In genomic region chr11:96969280-96969722, GRCm38 (mm10) we compare ENCODE assay signal across 8 mouse cellular contexts. TPM values are rescaled to one million over a fixed set of nuclear protein-coding genes. Genes with fewer than 3 reads are reported as not detected.
DNase-seq lines count a peak whose midpoint lies in the region; ATAC-seq and TF ChIP-seq lines count a peak whose summit lies in the region.

No protein-coding gene starts in this region.

- no peaks in the 10 kb centered on the region for H3K27me3 ChIP-seq in hindbrain, embryonic 13.5 days
- no peaks in the 10 kb centered on the region for H3K27me3 ChIP-seq in hindbrain, embryonic 10.5 days (ENCODE audit: insufficient read depth, poor library complexity, severe bottlenecking)
- no peaks in the 10 kb centered on the region for H3K27me3 ChIP-seq in heart, embryonic 13.5 days (replicated peaks)
- no peaks in the 10 kb centered on the region for H3K27me3 ChIP-seq in liver, embryonic 16.5 days (ENCODE audit: control insufficient read depth, insufficient read depth, low read depth, low read length)

- H3K4me1 ChIP-seq in hindbrain, embryonic 13.5 days (replicated peaks): peaks cover 46% of the 10 kb centered on the region
- peaks cover 27% of the 10 kb centered on the region for H3K4me1 ChIP-seq in hindbrain, embryonic 10.5 days (replicated peaks)
- peaks cover 70% of the 10 kb centered on the region for H3K4me1 ChIP-seq in bone marrow macrophage, adult 2 months (ENCODE audit: control insufficient read depth, insufficient read depth, low read length)
- peaks cover 74% of the 10 kb centered on the region for H3K4me1 ChIP-seq in heart, embryonic 13.5 days
- peaks cover 55% of the 10 kb centered on the region for H3K4me1 ChIP-seq in liver, embryonic 16.5 days (ENCODE audit: control insufficient read depth, low read depth, low read length)

- no peak overlapping the region for H3K4me2 ChIP-seq in hindbrain, embryonic 13.5 days
- H3K4me2 ChIP-seq in heart, embryonic 13.5 days: peak overlapping the region; percentile 59
- H3K4me2 ChIP-seq in liver, embryonic 16.5 days (ENCODE audit: low read depth, low read length): peak overlapping the region; percentile 38

- no peaks in the 10 kb centered on the region; the same call in 1 of the 2 replicates for H3K36me3 ChIP-seq in hindbrain, embryonic 13.5 days
- peaks cover 26% of the 10 kb centered on the region for H3K36me3 ChIP-seq in hindbrain, embryonic 10.5 days
- 0 out of 2 replicates have a peak, but pooled peaks cover 5% of the 10 kb centered on the region for H3K36me3 ChIP-seq in heart, embryonic 13.5 days
- H3K36me3 ChIP-seq in liver, embryonic 16.5 days (ENCODE audit: control insufficient read depth, insufficient read depth): peaks cover 1% of the 10 kb centered on the region; the same call in 1 of the 2 replicates

- peak overlapping the region; percentile 46 for H3K27ac ChIP-seq in hindbrain, embryonic 13.5 days
- H3K27ac ChIP-seq in hindbrain, embryonic 10.5 days: no peak overlapping the region
- H3K27ac ChIP-seq in bone marrow macrophage, adult 2 months (ENCODE audit: insufficient read depth, low read depth, low read length): peak overlapping the region; percentile 26
- peak overlapping the region; percentile 99 for H3K27ac ChIP-seq in heart, embryonic 13.5 days (replicated peaks)
- peak overlapping the region; percentile 87 for H3K27ac ChIP-seq in liver, embryonic 16.5 days (ENCODE audit: low read length)

- no peak for TF ChIP-seq CTCF in bone marrow macrophage, adult 2 months (IDR thresholded peaks at IDR 0.05; ENCODE audit: low read depth, low read length)

- H3K9me3 ChIP-seq in hindbrain, embryonic 13.5 days: no peaks in the 10 kb centered on the region
- H3K9me3 ChIP-seq in hindbrain, embryonic 10.5 days: no peaks in the 10 kb centered on the region
- H3K9me3 ChIP-seq in heart, embryonic 13.5 days: no peaks in the 10 kb centered on the region
- H3K9me3 ChIP-seq in liver, embryonic 16.5 days (replicated peaks; ENCODE audit: control insufficient read depth, low read length): no peaks in the 10 kb centered on the region

- ATAC-seq in hindbrain, embryonic 13.5 days (ENCODE audit: low FRiP score): no peak
- ATAC-seq in heart, embryonic 13.5 days (ENCODE audit: extremely low read depth, insufficient number of reproducible peaks, low FRiP score, low TSS enrichment): 0 out of 2 replicates have a peak, but pooled peaks have one; percentile 41
- ATAC-seq in liver, embryonic 16.5 days (ENCODE audit: low read depth): peak; percentile 58

- no peak for TF ChIP-seq POLR2A in bone marrow macrophage, adult 2 months (IDR thresholded peaks at IDR 0.05; ENCODE audit: borderline replicate concordance, low read depth, low read length)

- H3K4me3 ChIP-seq in hindbrain, embryonic 13.5 days: no peak overlapping the region
- no peak overlapping the region for H3K4me3 ChIP-seq in hindbrain, embryonic 10.5 days
- H3K4me3 ChIP-seq in bone marrow macrophage, adult 2 months (ENCODE audit: insufficient read depth, low read length): no peak overlapping the region
- H3K4me3 ChIP-seq in heart, embryonic 13.5 days: peak overlapping the region; percentile 21
- peak overlapping the region; percentile 11; the same call in 1 of the 2 replicates for H3K4me3 ChIP-seq in liver, embryonic 16.5 days (ENCODE audit: low read depth, low read length)

- H3K9ac ChIP-seq in hindbrain, embryonic 13.5 days: no peak overlapping the region
- H3K9ac ChIP-seq in heart, embryonic 13.5 days: peak overlapping the region; percentile 55
- H3K9ac ChIP-seq in liver, embryonic 16.5 days (ENCODE audit: low read depth, low read length): peak overlapping the region; percentile 39

- no peak for DNase-seq in hindbrain, embryonic 10.5 days (ENCODE audit: low spot score)
- DNase-seq in adrenal gland, adult 18-20 months (ENCODE audit: low spot score in 2 of 2): no peak
- DNase-seq in adrenal gland, adult 8-10 months: no peak
- DNase-seq in right cerebral cortex, adult 18-20 months: no peak

- WGBS in hindbrain, embryonic 13.5 days: 81% methylated on average over 5 of the region's 5 CpGs
- 80% methylated on average over 5 of the region's 5 CpGs for WGBS in hindbrain, embryonic 10.5 days
- 26% methylated on average over 5 of the region's 5 CpGs for WGBS in heart, embryonic 13.5 days
- 45% methylated on average over 5 of the region's 5 CpGs for WGBS in liver, embryonic 16.5 days (ENCODE audit: insufficient replicate concordance)

RNA-seq across cellular contexts. Expression of gene Sp2, which starts 13.5 kb away (rescaled TPM):
- polyA plus RNA-seq in hindbrain, embryonic 13.5 days (2015; fragmentation: Nextera tagmentation; extraction: Ambion mirVana): 15.9 and 17.2 TPM in 2 replicates
- 29.5 and 31.4 TPM in 2 replicates for polyA plus RNA-seq in hindbrain, embryonic 10.5 days (2016; fragmentation: Nextera tagmentation; extraction: Ambion mirVana)
- polyA plus RNA-seq in bone marrow macrophage, adult 2 months (2012; ENCODE audit: insufficient read depth, insufficient read length, missing spikeins): 18.1 and 22.3 TPM in 2 replicates
- polyA plus RNA-seq in heart, embryonic 13.5 days (2015; fragmentation: Nextera tagmentation; extraction: Ambion mirVana): 15.8 and 17.8 TPM in 2 replicates
- polyA plus RNA-seq in liver, embryonic 16.5 days (2015; fragmentation: Nextera tagmentation; extraction: Ambion mirVana): 15.8 and 18.6 TPM in 2 replicates
- total RNA-seq in adrenal gland, adult 18-20 months (2021): 10 to 100 TPM; 13.4 to 15.1 TPM
- total RNA-seq in adrenal gland, adult 8-10 months (2022): 10 to 100 TPM; 13.8 to 21.0 (median 16.4) TPM

RNA-seq across cellular contexts. Expression of gene Pnpo, which starts 25.5 kb away (rescaled TPM):
- polyA plus RNA-seq in hindbrain, embryonic 13.5 days (2015; fragmentation: Nextera tagmentation; extraction: Ambion mirVana): 20.5 and 22.6 TPM in 2 replicates
- polyA plus RNA-seq in hindbrain, embryonic 10.5 days (2016; fragmentation: Nextera tagmentation; extraction: Ambion mirVana): 31.4 and 36.4 TPM in 2 replicates
- 17.5 and 18.1 TPM in 2 replicates for polyA plus RNA-seq in bone marrow macrophage, adult 2 months (2012; ENCODE audit: insufficient read depth, insufficient read length, missing spikeins)
- 53.3 and 55.6 TPM in 2 replicates for polyA plus RNA-seq in heart, embryonic 13.5 days (2015; fragmentation: Nextera tagmentation; extraction: Ambion mirVana)
- 688 and 719 TPM in 2 replicates for polyA plus RNA-seq in liver, embryonic 16.5 days (2015; fragmentation: Nextera tagmentation; extraction: Ambion mirVana)
- 10 to 100 TPM; 28.4 to 36.6 TPM for total RNA-seq in adrenal gland, adult 18-20 months (2021)
- 10 to 100 TPM; 34.5 to 43.3 (median 39.4) TPM for total RNA-seq in adrenal gland, adult 8-10 months (2022)

RNA-seq across cellular contexts. Expression of gene Prr15l, which starts 41.4 kb away (rescaled TPM):
- 0.29 and 0.43 TPM in 2 replicates for polyA plus RNA-seq in hindbrain, embryonic 13.5 days (2015; fragmentation: Nextera tagmentation; extraction: Ambion mirVana)
- 0.37 and 0.75 TPM in 2 replicates for polyA plus RNA-seq in hindbrain, embryonic 10.5 days (2016; fragmentation: Nextera tagmentation; extraction: Ambion mirVana)
- polyA plus RNA-seq in bone marrow macrophage, adult 2 months (2012; ENCODE audit: insufficient read depth, insufficient read length, missing spikeins): not detected in 2 replicates
- 0.79 and 1.0 TPM in 2 replicates for polyA plus RNA-seq in heart, embryonic 13.5 days (2015; fragmentation: Nextera tagmentation; extraction: Ambion mirVana)
- polyA plus RNA-seq in liver, embryonic 16.5 days (2015; fragmentation: Nextera tagmentation; extraction: Ambion mirVana): 4.8 and 7.1 TPM in 2 replicates
- under 1 TPM; 0.23 to 0.90 TPM for total RNA-seq in adrenal gland, adult 18-20 months (2021)
- total RNA-seq in adrenal gland, adult 8-10 months (2022): under 1 TPM in 3 of 4 experiments, not detected in 1; 0.28 to 0.70 (median 0.32) TPM

RNA-seq across cellular contexts. Expression of gene Sp6, which starts 43.9 kb away (rescaled TPM):
- 0.10 and 0.29 TPM in 2 replicates for polyA plus RNA-seq in hindbrain, embryonic 13.5 days (2015; fragmentation: Nextera tagmentation; extraction: Ambion mirVana)
- 1.6 and 2.3 TPM in 2 replicates for polyA plus RNA-seq in hindbrain, embryonic 10.5 days (2016; fragmentation: Nextera tagmentation; extraction: Ambion mirVana)
- 0.31 and 0.37 TPM in 2 replicates for polyA plus RNA-seq in bone marrow macrophage, adult 2 months (2012; ENCODE audit: insufficient read depth, insufficient read length, missing spikeins)
- polyA plus RNA-seq in heart, embryonic 13.5 days (2015; fragmentation: Nextera tagmentation; extraction: Ambion mirVana): 0.18 and 0.21 TPM in 2 replicates
- not detected in 2 replicates for polyA plus RNA-seq in liver, embryonic 16.5 days (2015; fragmentation: Nextera tagmentation; extraction: Ambion mirVana)
- total RNA-seq in adrenal gland, adult 18-20 months (2021): under 1 TPM; 0.06 to 0.13 TPM
- under 1 TPM; 0.28 to 0.94 (median 0.61) TPM for total RNA-seq in adrenal gland, adult 8-10 months (2022)

RNA-seq across cellular contexts. Expression of gene Cdk5rap3, which starts 53.0 kb away (rescaled TPM):
- 92.9 and 100 TPM in 2 replicates for polyA plus RNA-seq in hindbrain, embryonic 13.5 days (2015; fragmentation: Nextera tagmentation; extraction: Ambion mirVana)
- 112 and 124 TPM in 2 replicates for polyA plus RNA-seq in hindbrain, embryonic 10.5 days (2016; fragmentation: Nextera tagmentation; extraction: Ambion mirVana)
- 26.3 and 30.0 TPM in 2 replicates for polyA plus RNA-seq in bone marrow macrophage, adult 2 months (2012; ENCODE audit: insufficient read depth, insufficient read length, missing spikeins)
- polyA plus RNA-seq in heart, embryonic 13.5 days (2015; fragmentation: Nextera tagmentation; extraction: Ambion mirVana): 50.4 and 52.4 TPM in 2 replicates
- 36.9 and 38.8 TPM in 2 replicates for polyA plus RNA-seq in liver, embryonic 16.5 days (2015; fragmentation: Nextera tagmentation; extraction: Ambion mirVana)
- total RNA-seq in adrenal gland, adult 18-20 months (2021): 10 to 100 TPM; 44.6 to 45.4 TPM
- total RNA-seq in adrenal gland, adult 8-10 months (2022): 10 to 100 TPM; 55.2 to 82.1 (median 71.5) TPM

Comparison
In these comparisons a context has a peak if more than half of its experiments do, and no peak if none do; other contexts are left out.
1. H3K4me3 ChIP-seq: peak in heart, embryonic 13.5 days (single experiment) and liver, embryonic 16.5 days (single experiment); none in hindbrain, embryonic 13.5 days (single experiment), hindbrain, embryonic 10.5 days (single experiment) and bone marrow macrophage, adult 2 months (single experiment).
2. RNA of gene Pnpo, which starts 25.5 kb away (polyA plus RNA-seq): 688 to 719 TPM in liver, embryonic 16.5 days; 53.3 to 55.6 TPM in heart, embryonic 13.5 days, 31.4 to 36.4 TPM in hindbrain, embryonic 10.5 days, 20.5 to 22.6 TPM in hindbrain, embryonic 13.5 days and 17.5 to 18.1 TPM in bone marrow macrophage, adult 2 months; every median in the first group is over 10 times any median in the second.